Mouse (Mus musculus) embryonic facial prominence, embryonic 12.5 days (tissue): ENCODE data around the gene Gan. TPM values are rescaled to one million over a fixed set of nuclear protein-coding genes. Genes with fewer than 3 reads are reported as not detected.

Source experiments
- ATAC-seq: fragments of 200-750 bp; cut with Nextera tagmentation; 2 replicates; pipeline ENCODE4 v1.8.0; 2017; ENCODE audit not compliant: insufficient number of reproducible peaks, insufficient read depth, low FRiP score, low TSS enrichment
- H3K27ac ChIP-seq: fragments of 300-500 bp; sonication (generic); 2 replicates; pipeline ENCODE4 v1.5.1; 2016; ENCODE audit warnings: mild to moderate bottlenecking
- H3K27me3 ChIP-seq: fragments of 300-500 bp; sonication (generic); 2 replicates; pipeline ENCODE4 v1.6.1; 2016; ENCODE audit warnings: mild to moderate bottlenecking, moderate library complexity
- H3K36me3 ChIP-seq: fragments of 300-500 bp; sonication (generic); 2 replicates; pipeline ENCODE4 v1.6.1; 2016; ENCODE audit warnings: mild to moderate bottlenecking
- H3K4me1 ChIP-seq: fragments of 300-500 bp; sonication (generic); 2 replicates; pipeline ENCODE4 v1.6.1; 2016
- H3K4me2 ChIP-seq: fragments of 300-500 bp; sonication (generic); replicated peaks from 2 replicates; pipeline ENCODE4 v1.6.1; 2016; ENCODE audit warnings: mild to moderate bottlenecking, moderate library complexity
- H3K4me3 ChIP-seq: fragments of 300-500 bp; sonication (generic); 2 replicates; pipeline ENCODE4 v1.5.1; 2016; ENCODE audit warnings: mild to moderate bottlenecking
- H3K9ac ChIP-seq: fragments of 300-500 bp; sonication (generic); 2 replicates; pipeline ENCODE4 v1.6.1; 2016; ENCODE audit warnings: mild to moderate bottlenecking, moderate library complexity
- H3K9me3 ChIP-seq: fragments of 300-500 bp; sonication (generic); 2 replicates; pipeline ENCODE4 v1.6.1; 2016; ENCODE audit warnings: mild to moderate bottlenecking, moderate library complexity
- WGBS: fragments of 180-500 bp; shearing (Covaris S2); methylation state at CpG from one replicate; pipeline ENCODE4 v1.1.7; 2016; 5-methylcytosine and 5-hydroxymethylcytosine counted together
- polyA plus RNA-seq: library from polyadenylated mRNA; unstranded; fragments of >200 nt; fragmentation: Nextera tagmentation; extraction: Ambion mirVana; gene quantifications from 2 replicates; pipeline ENCODE4 v1.2.1, GENCODE M21; 2016

The Gan gene
- polyA plus RNA-seq, 1 experiment from 2014 or later: 3.4 TPM

DNA sequence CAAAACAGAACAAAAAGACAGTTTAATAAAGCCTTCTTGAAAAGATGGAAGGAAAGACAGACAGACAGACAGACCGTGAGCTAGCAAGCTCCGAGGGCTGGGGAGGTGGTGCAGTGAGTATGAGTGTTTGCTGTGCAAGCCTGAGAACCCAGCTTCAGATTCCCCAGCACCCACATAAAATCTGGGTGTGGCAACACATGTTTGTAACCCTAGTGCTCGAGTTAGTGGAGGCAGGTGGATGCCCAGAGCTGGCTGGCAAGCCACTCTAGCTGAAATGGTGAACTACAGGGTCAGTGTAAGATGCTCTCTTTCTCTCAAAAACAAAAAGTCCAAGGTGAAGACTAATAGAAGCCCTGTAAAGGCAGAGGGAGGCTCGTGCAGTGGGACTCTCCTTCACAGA, 7.0 kb downstream of the Gan start:
- H3K27me3 ChIP-seq: no peaks in the 10 kb centered on the region
- H3K4me1 ChIP-seq: peaks cover 1% of the 10 kb centered on the region; the same call in 1 of the 2 replicates
- no peaks in the 10 kb centered on the region for H3K36me3 ChIP-seq
- 86% methylated on average over 4 of the region's 4 CpGs for WGBS
- H3K9me3 ChIP-seq: no peaks in the 10 kb centered on the region
- H3K4me2 ChIP-seq: no peak overlapping the region
- no peak overlapping the region for H3K27ac ChIP-seq
- no peak for ATAC-seq
- no peak overlapping the region for H3K9ac ChIP-seq
- no peak overlapping the region for H3K4me3 ChIP-seq

DNA sequence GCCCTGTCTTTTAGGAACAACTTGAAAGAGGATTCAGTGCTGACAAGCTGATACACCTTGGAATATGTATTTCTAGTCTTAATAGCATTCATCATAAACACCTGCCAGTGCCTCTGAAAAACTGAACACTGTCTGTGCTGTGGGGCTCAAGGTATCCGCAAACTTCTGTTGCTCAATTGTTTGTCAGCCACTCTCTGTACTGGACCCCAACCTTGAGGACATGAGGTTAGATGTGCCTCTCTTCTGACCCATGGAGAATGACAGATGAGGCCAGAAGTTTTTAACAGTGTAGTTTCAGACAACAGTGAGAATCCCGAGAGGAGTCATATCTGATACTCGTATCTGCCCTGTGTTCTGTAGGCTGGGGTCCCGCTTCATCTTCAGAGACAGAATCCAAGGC, 7.6 kb downstream of the Gan start:
- Histone ChIP-seq H3K4me1 (no peaks in the 10 kb centered on the region), H3K4me3 (no peak overlapping the region), H3K9ac (no peak overlapping the region), H3K27me3 (no peaks in the 10 kb centered on the region), H3K4me2 (no peak overlapping the region), H3K27ac (no peak overlapping the region), H3K9me3 (no peaks in the 10 kb centered on the region), H3K36me3 (no peaks in the 10 kb centered on the region)
- WGBS: 88% methylated on average over 4 of the region's 4 CpGs
- no peak for ATAC-seq

DNA sequence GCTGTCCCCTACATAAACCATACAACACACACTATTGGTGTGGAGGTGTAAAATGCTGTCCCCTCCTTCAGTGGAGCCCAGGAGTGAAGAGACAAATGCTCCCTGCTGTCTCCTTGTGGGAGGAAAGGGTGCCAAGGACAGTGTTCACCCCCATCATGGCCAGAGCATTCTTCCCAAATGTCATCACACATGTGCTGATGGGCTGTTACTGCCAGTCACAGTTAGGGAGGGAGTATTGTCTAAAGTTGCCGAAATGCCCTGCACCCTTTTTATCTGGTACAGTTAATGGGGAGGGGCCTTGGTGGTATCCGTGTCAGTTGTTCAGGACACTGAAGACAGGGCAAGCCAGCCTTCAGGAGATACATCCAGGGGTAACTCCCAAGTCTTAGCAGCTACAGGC, 8.6 kb downstream of the Gan start:
- H3K4me2 ChIP-seq: no peak overlapping the region
- H3K9me3 ChIP-seq: no peaks in the 10 kb centered on the region
- no peaks in the 10 kb centered on the region for H3K36me3 ChIP-seq
- H3K4me1 ChIP-seq: no peaks in the 10 kb centered on the region
- no peak for ATAC-seq
- no peak overlapping the region for H3K9ac ChIP-seq
- no peak overlapping the region for H3K4me3 ChIP-seq
- WGBS: 79% methylated on average over 2 of the region's 2 CpGs
- no peaks in the 10 kb centered on the region for H3K27me3 ChIP-seq
- no peak overlapping the region for H3K27ac ChIP-seq

DNA sequence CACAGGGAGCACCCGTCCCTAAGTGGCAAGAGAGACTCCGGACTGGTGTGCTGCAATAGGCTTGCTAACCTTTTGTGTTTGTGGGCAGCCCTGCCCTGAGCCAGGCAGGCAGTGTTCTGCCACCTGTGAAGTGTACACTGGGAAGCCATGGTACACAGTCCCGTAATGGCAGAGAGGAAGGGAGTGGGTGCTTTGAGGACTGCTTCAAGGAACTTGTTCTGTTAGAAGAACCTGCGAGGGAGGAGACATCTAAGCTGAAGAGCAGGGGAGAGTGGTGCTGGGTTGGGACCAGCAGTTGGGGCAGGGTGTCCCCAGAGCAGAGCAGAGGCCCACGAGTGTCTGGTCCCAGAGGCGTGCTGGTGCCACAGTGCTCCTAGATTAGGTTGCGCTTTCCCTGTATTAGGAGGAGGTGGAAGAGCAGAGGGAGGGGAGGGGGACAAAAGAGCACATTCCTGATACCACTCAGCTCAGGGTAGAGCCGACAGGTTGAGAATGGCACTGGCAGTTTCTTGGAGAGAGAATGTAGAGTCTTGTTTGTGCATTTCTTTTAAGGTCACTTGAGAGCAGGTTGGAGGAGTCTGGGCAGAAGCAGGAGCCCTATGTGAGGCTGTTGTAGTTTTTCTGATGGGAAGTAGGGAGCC, 9.4 kb downstream of the Gan start:
- ATAC-seq: no peak

DNA sequence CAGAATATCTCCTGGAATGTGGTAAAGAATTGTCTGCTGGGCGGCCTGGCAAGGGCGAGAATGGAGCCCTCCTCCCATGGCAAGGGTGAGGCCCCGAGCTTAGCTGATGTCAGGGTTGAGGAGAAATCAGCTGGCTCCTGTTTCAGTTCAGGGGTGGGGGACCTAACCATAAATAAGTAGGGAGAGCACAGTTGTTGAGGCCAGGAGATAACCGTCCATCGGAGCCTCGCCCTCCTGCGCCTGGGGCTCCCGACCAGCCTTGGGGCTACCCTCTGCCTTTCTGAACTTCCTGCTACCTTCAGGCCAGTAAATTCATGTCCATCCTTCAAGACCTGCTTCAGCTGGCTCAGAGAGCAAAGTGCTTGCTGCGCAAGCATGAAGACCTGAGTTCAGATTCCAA, 10.4 kb downstream of the Gan start:
- WGBS: 91% methylated on average over 9 of the region's 9 CpGs
- Histone ChIP-seq H3K36me3 (no peaks in the 10 kb centered on the region), H3K4me2 (no peak overlapping the region), H3K4me1 (0 out of 2 replicates have a peak, but pooled peaks cover 4% of the 10 kb centered on the region), H3K9me3 (no peaks in the 10 kb centered on the region), H3K27ac (no peak overlapping the region), H3K9ac (no peak overlapping the region), H3K4me3 (no peak overlapping the region), H3K27me3 (no peaks in the 10 kb centered on the region)
- no peak for ATAC-seq

More for the DNA sequence above, 9.4 kb downstream of the Gan start:
- Histone ChIP-seq H3K4me2 (no peak overlapping the region), H3K27me3 (no peaks in the 10 kb centered on the region), H3K27ac (no peak overlapping the region), H3K9ac (no peak overlapping the region), H3K36me3 (no peaks in the 10 kb centered on the region), H3K4me3 (no peak overlapping the region), H3K4me1 (no peaks in the 10 kb centered on the region), H3K9me3 (no peaks in the 10 kb centered on the region)
- WGBS: 76% methylated on average over 8 of the region's 8 CpGs

DNA sequence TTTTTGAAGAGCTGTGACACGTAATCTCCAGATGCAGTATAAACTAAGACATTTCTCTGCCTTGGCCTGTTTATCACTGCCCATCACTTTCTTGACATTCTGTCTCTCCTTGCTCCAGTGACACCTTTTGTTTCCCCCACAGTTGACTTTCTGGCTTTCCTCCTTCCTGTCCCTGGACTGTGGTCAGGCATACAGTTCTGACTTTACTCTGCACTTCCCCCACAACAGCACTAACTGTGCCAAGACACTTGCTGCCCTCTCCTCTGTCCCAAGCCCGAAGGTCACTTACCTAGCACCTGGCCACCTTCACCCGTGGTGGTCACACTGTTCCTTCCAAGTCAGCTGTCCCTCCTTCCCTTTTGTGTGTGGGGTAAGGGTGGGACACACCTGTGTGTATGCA, 13.9 kb downstream of the Gan start:
- no peak overlapping the region for H3K4me3 ChIP-seq
- 83% methylated on average over 3 of the region's 3 CpGs for WGBS
- 0 out of 2 replicates have a peak, but pooled peaks cover 4% of the 10 kb centered on the region for H3K4me1 ChIP-seq

DNA sequence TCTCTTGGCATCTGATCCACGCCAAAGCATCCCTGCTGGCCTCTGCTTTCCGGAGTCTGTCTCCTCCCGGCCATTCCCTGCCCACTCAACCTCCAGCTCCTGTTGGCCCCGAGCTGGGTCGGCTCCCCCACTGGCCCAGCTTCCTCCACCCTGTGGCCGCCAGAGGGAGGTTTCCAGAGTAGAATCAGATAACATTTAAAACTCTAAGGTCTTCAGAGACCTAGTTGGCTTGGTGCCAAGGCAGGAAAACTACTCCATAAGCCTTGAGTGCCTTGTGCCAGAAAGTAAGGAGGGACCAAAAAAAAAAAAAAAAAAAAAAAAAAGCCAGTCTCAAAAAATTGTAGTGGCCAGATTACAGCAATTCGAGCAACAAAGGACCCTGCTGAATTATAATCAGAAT, 15.0 kb downstream of the Gan start:
- no peak overlapping the region for H3K4me3 ChIP-seq
- H3K27me3 ChIP-seq: no peaks in the 10 kb centered on the region
- H3K4me2 ChIP-seq: no peak overlapping the region
- no peak for ATAC-seq
- WGBS: 43% methylated on average over 7 of the region's 7 CpGs
- 0 out of 2 replicates have a peak, but pooled peaks cover 4% of the 10 kb centered on the region for H3K4me1 ChIP-seq
- H3K27ac ChIP-seq: no peak overlapping the region
- H3K36me3 ChIP-seq: no peaks in the 10 kb centered on the region; the same call in 1 of the 2 replicates
- H3K9me3 ChIP-seq: no peaks in the 10 kb centered on the region
- no peak overlapping the region for H3K9ac ChIP-seq

More for the DNA sequence above, 13.9 kb downstream of the Gan start:
- H3K9ac ChIP-seq: no peak overlapping the region
- no peak overlapping the region for H3K4me2 ChIP-seq
- no peak for ATAC-seq
- H3K27ac ChIP-seq: no peak overlapping the region
- no peaks in the 10 kb centered on the region for H3K9me3 ChIP-seq
- no peaks in the 10 kb centered on the region for H3K27me3 ChIP-seq
- H3K36me3 ChIP-seq: no peaks in the 10 kb centered on the region; the same call in 1 of the 2 replicates

DNA sequence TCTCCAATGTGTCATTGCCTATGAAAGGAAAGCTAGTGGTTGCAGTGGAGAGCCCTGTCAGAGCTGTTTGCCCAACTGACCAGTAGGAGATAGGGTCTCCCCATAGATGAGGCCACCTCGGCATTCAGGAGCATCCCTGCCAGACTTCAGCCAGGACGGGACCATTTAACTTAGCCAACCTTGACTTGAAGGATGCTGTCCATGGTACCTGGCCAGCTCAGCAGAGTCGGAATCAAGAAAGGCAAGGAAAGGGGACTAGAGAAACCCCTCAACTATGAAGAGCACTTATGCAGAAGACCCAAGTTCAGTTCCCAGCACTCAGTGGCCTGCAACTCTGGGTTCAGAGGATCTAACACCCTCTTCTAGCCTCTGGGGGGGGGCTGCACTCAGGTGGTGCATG, 15.8 kb downstream of the Gan start:
- H3K9ac ChIP-seq: no peak overlapping the region
- WGBS: 80% methylated on average over 3 of the region's 3 CpGs
- no peak overlapping the region for H3K27ac ChIP-seq
- H3K36me3 ChIP-seq: no peaks in the 10 kb centered on the region; the same call in 1 of the 2 replicates
- H3K9me3 ChIP-seq: no peaks in the 10 kb centered on the region
- no peaks in the 10 kb centered on the region for H3K27me3 ChIP-seq
- H3K4me1 ChIP-seq: 0 out of 2 replicates have a peak, but pooled peaks cover 4% of the 10 kb centered on the region
- no peak for ATAC-seq
- no peak overlapping the region for H3K4me2 ChIP-seq
- H3K4me3 ChIP-seq: no peak overlapping the region

DNA sequence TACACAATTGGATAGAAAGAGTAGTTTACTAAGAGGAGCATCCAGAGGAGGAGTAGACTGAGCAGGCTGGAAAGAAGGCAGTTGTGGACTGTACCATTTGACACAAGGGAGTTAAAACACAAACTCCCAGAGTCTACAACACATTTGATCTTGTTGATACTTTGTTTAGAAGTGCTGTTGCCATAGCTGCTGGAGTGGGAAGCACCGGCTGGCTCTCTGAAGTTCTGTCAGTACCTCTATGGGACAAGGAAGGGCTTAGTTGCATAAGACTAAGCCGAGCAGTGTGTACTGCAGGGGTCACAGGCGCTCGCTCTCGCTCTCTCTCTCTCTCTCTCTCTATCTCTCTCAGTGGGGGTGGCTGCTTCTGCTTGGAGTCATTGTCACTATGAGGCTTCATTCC, 16.6 kb downstream of the Gan start:
- Histone ChIP-seq H3K9me3 (no peaks in the 10 kb centered on the region), H3K9ac (no peak overlapping the region)
- WGBS: 93% methylated on average over 5 of the region's 5 CpGs

DNA sequence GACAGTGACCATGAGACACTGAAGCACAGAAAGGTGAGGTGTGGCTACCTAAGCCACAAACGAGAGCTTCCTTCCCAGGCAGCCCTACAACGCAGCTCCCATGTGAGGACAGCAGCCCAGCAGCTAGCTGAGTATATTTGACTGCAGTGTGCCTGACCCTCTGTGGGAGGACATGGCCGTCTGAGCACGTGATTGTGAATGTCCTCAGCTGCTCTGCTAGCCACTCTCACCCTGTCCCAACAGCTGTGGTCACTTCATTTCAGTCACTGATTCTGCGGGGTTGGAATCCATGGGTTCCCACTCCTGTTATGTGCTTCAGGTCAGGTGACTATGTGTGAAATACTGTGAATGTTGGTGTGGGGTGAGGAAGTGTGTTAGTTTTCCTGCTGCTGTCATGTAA, 18.4 kb downstream of the Gan start:
- H3K9ac ChIP-seq: no peak overlapping the region
- H3K36me3 ChIP-seq: no peaks in the 10 kb centered on the region; the same call in none of the 2 replicates
- WGBS: 87% methylated on average over 5 of the region's 5 CpGs
- ATAC-seq: no peak
- H3K4me2 ChIP-seq: no peak overlapping the region
- H3K9me3 ChIP-seq: no peaks in the 10 kb centered on the region
- H3K4me1 ChIP-seq: 0 out of 2 replicates have a peak, but pooled peaks cover 4% of the 10 kb centered on the region
- H3K4me3 ChIP-seq: no peak overlapping the region
- no peaks in the 10 kb centered on the region for H3K27me3 ChIP-seq
- H3K27ac ChIP-seq: no peak overlapping the region

More for the DNA sequence above, 16.6 kb downstream of the Gan start:
- Histone ChIP-seq H3K4me1 (0 out of 2 replicates have a peak, but pooled peaks cover 4% of the 10 kb centered on the region), H3K4me2 (no peak overlapping the region), H3K4me3 (no peak overlapping the region), H3K36me3 (no peaks in the 10 kb centered on the region; the same call in none of the 2 replicates), H3K27ac (no peak overlapping the region), H3K27me3 (no peaks in the 10 kb centered on the region)
- no peak for ATAC-seq

DNA sequence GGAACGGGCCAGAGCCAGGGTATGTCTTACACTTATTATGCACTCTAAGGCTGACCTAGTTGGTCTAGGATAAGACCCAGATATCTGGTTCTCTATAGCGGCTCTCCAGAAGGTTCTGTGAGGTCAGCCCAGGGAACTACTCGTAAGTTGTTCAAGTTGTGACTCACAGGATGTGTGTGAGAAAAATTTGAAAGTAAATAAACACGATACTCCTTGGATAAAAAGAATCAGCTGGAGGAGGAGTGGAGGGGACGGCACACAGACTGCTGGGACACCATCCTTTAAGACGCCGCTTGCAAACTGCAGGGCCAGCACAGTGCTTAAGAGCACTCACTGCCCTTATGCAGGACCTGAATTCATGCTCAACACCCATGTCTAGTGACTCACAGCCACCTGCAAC, 19.3 kb downstream of the Gan start:
- Histone ChIP-seq H3K27ac (no peak overlapping the region), H3K9me3 (no peaks in the 10 kb centered on the region), H3K9ac (no peak overlapping the region), H3K36me3 (no peaks in the 10 kb centered on the region; the same call in none of the 2 replicates), H3K4me1 (0 out of 2 replicates have a peak, but pooled peaks cover 4% of the 10 kb centered on the region), H3K4me3 (no peak overlapping the region), H3K27me3 (no peaks in the 10 kb centered on the region), H3K4me2 (no peak overlapping the region)
- WGBS: 79% methylated on average over 7 of the region's 7 CpGs
- ATAC-seq: no peak

DNA sequence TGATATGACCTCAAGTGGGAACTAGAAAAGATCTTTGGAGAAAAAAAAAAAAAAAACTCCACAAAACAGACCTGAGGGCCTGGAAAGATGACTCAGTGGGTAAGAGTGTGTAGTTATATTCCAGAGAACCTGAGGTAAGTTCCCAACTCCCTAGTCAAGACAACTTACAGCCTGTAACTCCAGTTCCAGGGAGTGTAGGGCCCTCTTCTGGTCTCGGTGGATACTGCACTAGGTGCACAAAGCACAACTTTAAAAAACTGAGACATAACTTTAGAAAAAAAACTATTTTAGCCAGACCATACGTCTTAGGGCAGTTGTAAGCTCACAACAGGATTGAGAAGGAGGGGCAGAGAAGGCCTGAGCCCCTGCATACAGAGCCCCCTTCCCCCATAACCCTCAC, 20.1 kb downstream of the Gan start:
- Histone ChIP-seq H3K4me1 (no peaks in the 10 kb centered on the region), H3K9me3 (no peaks in the 10 kb centered on the region), H3K9ac (no peak overlapping the region), H3K4me3 (no peak overlapping the region), H3K36me3 (no peaks in the 10 kb centered on the region; the same call in none of the 2 replicates), H3K27me3 (no peaks in the 10 kb centered on the region), H3K27ac (no peak overlapping the region), H3K4me2 (no peak overlapping the region)
- 70% methylated on average over 2 of the region's 2 CpGs for WGBS
- no peak for ATAC-seq
